Mouse (Mus musculus) G1E (cell line): ENCODE results near the gene Abr.

Experiments used
- CTCF ChIP-seq: IDR thresholded peaks from 2 replicates; pipeline ENCODE4 v1.5.1; 2012; ENCODE audit warnings: low read depth, low read length, inconsistent platforms, mixed read lengths
- GATA1 ChIP-seq: IDR thresholded peaks from 2 replicates; pipeline ENCODE4 v1.6.1; 2012; ENCODE audit warnings: borderline replicate concordance, low read length, inconsistent platforms, mixed read lengths
- GATA2 ChIP-seq: IDR thresholded peaks from 2 replicates; pipeline ENCODE4 v1.6.1; 2012; ENCODE audit warnings: low read depth, low read length, inconsistent platforms, borderline replicate concordance
- TAL1 ChIP-seq: conservative IDR thresholded peaks from 2 replicates; pipeline ENCODE4 v1.6.1; 2012; ENCODE audit warnings: low read depth, low read length, inconsistent platforms, mixed read lengths

GRCm38 (mm10) chr11:76405626-76406264 lies 216.4 kb downstream of the Abr start:
- TF ChIP-seq CTCF (no peak), GATA1 (no peak), TAL1 (no peak), GATA2 (no peak)
